Mouse (Mus musculus) heart, embryonic 13.5 days (tissue): Measurements from ENCODE around the gene Creb5. TPM values are rescaled to one million over a fixed set of nuclear protein-coding genes. Genes with fewer than 3 reads are reported as not detected.
A peak's percentile ranks its signal among the peaks of the same experiment; 100 is the strongest.

Experiments used
- ATAC-seq: fragments of 200-750 bp; cut with Nextera tagmentation; 2 replicates; pipeline ENCODE4 v1.8.0; 2017; ENCODE audit warnings: moderate TSS enrichment; ENCODE audit not compliant: insufficient number of reproducible peaks, low FRiP score, low TSS enrichment; ENCODE audit errors: extremely low read depth
- H3K27ac ChIP-seq: fragments of 300-500 bp; sonication (generic); replicated peaks from 2 replicates; pipeline ENCODE4 v1.5.1; 2015; ENCODE audit warnings: moderate library complexity, mild to moderate bottlenecking, inconsistent platforms
- H3K27me3 ChIP-seq: fragments of 300-500 bp; sonication (generic); replicated peaks from 2 replicates; pipeline ENCODE4 v1.6.1; 2015; ENCODE audit warnings: mild to moderate bottlenecking, inconsistent platforms
- H3K36me3 ChIP-seq: fragments of 300-500 bp; sonication (generic); 2 replicates; pipeline ENCODE4 v1.6.1; 2015; ENCODE audit warnings: mild to moderate bottlenecking, inconsistent platforms
- H3K4me1 ChIP-seq: fragments of 300-500 bp; sonication (generic); 2 replicates; pipeline ENCODE4 v1.6.1; 2015; ENCODE audit warnings: inconsistent platforms
- H3K4me2 ChIP-seq: fragments of 300-500 bp; sonication (generic); 2 replicates; pipeline ENCODE4 v1.6.1; 2015; ENCODE audit warnings: inconsistent platforms, mild to moderate bottlenecking, moderate library complexity
- H3K4me3 ChIP-seq: fragments of 300-500 bp; sonication (generic); 2 replicates; pipeline ENCODE4 v1.5.1; 2015; ENCODE audit warnings: moderate library complexity, mild to moderate bottlenecking, inconsistent platforms
- H3K9ac ChIP-seq: fragments of 300-500 bp; sonication (generic); 2 replicates; pipeline ENCODE4 v1.6.1; 2015; ENCODE audit warnings: inconsistent platforms, mild to moderate bottlenecking, moderate library complexity
- H3K9me3 ChIP-seq: fragments of 300-500 bp; sonication (generic); 2 replicates; pipeline ENCODE4 v1.6.1; 2016; ENCODE audit warnings: inconsistent platforms
- WGBS: fragments of 180-500 bp; shearing (Covaris S2); methylation state at CpG from one replicate; pipeline ENCODE4 v1.1.7; 2015; ENCODE audit warnings: mixed read lengths; 5-methylcytosine and 5-hydroxymethylcytosine counted together
- polyA plus RNA-seq: library from polyadenylated mRNA; unstranded; fragments of >200 nt; fragmentation: Nextera tagmentation; extraction: Ambion mirVana; gene quantifications from 2 replicates; pipeline ENCODE4 v1.2.1, GENCODE M21; 2015

The Creb5 gene
- polyA plus RNA-seq, 1 experiment from 2014 or later: 31.1 TPM

DNA sequence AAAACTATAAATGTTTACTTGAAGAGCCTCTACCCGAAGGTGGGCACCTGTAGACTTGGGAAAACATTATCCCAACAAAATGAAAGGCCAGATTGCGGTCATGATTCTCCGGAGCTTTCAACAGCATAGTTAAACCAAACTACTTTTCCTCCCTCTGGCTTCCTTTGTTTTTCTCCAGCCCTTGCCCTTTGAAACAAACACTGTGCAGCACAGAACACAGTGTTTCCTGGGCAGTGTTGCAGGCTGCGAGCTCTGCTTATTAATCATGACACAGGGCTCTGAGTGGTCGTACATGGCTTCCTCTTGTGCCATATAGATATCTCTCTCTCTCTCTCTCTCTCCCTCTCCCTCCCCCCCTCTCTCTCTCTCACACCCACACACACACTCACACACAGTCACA is 206.8 kb downstream of the Creb5 start:
- peaks cover 34% of the 10 kb centered on the region for H3K4me1 ChIP-seq
- 46% methylated on average over 5 of the region's 5 CpGs for WGBS
- H3K9ac ChIP-seq: no peak overlapping the region
- H3K4me3 ChIP-seq: no peak overlapping the region
- H3K27me3 ChIP-seq: no peaks in the 10 kb centered on the region
- H3K27ac ChIP-seq: 0 out of 2 replicates have a peak overlapping the region, but pooled peaks have one; percentile 15
- no peak overlapping the region for H3K4me2 ChIP-seq
- ATAC-seq: no peak
- H3K9me3 ChIP-seq: no peaks in the 10 kb centered on the region
- H3K36me3 ChIP-seq: no peaks in the 10 kb centered on the region

DNA sequence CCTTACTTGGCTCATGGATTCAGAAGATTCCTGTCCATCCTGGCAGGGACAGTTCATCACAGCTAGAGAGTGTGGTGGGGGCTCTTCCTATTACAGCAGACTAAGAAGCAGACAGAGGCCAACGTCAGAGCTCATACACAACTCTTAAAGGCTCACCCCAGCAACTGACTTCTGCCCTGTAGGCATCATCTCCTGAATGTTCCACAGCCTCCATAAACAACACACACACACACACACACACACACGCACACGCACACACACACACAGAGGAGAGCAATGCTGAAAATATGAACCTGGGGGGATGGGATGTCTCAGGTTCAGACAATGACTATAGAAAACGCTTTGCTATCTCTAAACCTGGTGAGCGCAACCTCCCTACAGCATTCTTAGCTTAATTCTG is 208.6 kb downstream of the Creb5 start:
- Histone ChIP-seq H3K4me3 (no peak overlapping the region), H3K4me2 (no peak overlapping the region), H3K27me3 (no peaks in the 10 kb centered on the region), H3K27ac (peak overlapping the region; percentile 53; the same call in 1 of the 2 replicates), H3K9me3 (no peaks in the 10 kb centered on the region), H3K4me1 (peaks cover 34% of the 10 kb centered on the region), H3K36me3 (no peaks in the 10 kb centered on the region), H3K9ac (no peak overlapping the region)
- no peak for ATAC-seq
- 78% methylated on average over 5 of the region's 5 CpGs for WGBS

DNA sequence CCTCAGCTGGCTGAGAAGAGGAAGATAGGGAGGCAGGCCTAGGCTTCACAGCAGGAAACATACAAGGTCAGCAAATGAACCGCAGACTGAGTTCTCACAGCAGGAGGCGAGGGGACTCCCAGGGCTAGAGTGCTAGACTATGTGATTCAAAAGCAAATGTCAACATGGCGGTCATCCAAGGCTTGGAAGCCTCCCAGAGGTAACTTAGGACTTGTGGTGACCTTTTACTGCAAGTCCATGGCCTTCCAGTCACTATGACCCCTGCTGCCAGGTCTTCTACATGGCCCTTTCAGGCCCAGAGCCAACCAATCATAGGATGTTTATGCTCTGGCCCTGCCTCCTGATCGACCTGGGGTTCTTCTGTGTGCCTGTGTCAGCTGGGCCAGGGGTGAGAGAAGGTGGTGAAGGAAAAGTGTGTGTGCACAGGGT is 209.3 kb downstream of the Creb5 start:
- 0 out of 2 replicates have a peak, but pooled peaks have one; percentile 31 for ATAC-seq
- peaks cover 34% of the 10 kb centered on the region for H3K4me1 ChIP-seq
- no peak overlapping the region for H3K4me3 ChIP-seq
- WGBS: 58% methylated on average over 4 of the region's 4 CpGs
- H3K4me2 ChIP-seq: no peak overlapping the region
- no peaks in the 10 kb centered on the region for H3K9me3 ChIP-seq
- no peaks in the 10 kb centered on the region for H3K27me3 ChIP-seq
- H3K9ac ChIP-seq: no peak overlapping the region
- H3K36me3 ChIP-seq: no peaks in the 10 kb centered on the region
- peak overlapping the region; percentile 53 for H3K27ac ChIP-seq

DNA sequence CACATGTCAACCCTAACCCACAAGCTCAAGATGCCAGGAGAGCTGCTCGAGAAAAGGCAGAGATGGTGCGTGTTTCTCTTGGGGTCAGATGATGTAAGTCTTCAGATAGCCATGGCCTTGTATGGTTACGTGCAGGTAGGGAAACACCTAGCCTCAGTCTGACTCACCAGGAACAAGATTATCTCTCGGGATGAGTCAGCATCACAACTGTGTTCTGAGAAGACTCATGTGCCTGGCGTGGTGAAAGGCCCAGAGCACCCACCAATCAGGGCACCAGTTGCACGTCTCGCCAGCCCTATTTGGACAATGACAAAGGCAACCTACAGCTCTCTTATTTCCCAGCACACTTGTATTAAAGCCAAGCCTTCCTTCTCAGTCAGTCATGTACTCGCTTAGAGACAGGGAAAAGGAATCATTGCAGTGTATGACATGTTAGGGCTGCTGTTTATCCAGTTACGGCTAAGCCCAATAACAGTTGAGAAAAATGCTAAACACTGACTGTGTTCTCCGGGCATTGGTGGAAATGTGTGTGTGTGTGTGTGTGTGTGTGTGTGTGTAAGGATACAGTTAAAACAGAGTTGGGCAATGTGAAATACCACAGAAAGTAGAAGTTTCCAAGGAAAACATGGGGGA is 210.9 kb downstream of the Creb5 start:
- H3K27me3 ChIP-seq: no peaks in the 10 kb centered on the region
- peaks cover 34% of the 10 kb centered on the region for H3K4me1 ChIP-seq
- no peak overlapping the region for H3K4me3 ChIP-seq
- H3K4me2 ChIP-seq: no peak overlapping the region
- H3K36me3 ChIP-seq: peaks cover 2% of the 10 kb centered on the region; the same call in 1 of the 2 replicates
- 0 out of 2 replicates have a peak overlapping the region, but pooled peaks have one; percentile 20 for H3K27ac ChIP-seq
- H3K9me3 ChIP-seq: 0 out of 2 replicates have a peak, but pooled peaks cover under 1% of the 10 kb centered on the region
- H3K9ac ChIP-seq: no peak overlapping the region
- WGBS: 78% methylated on average over 10 of the region's 10 CpGs
- no peak for ATAC-seq

DNA sequence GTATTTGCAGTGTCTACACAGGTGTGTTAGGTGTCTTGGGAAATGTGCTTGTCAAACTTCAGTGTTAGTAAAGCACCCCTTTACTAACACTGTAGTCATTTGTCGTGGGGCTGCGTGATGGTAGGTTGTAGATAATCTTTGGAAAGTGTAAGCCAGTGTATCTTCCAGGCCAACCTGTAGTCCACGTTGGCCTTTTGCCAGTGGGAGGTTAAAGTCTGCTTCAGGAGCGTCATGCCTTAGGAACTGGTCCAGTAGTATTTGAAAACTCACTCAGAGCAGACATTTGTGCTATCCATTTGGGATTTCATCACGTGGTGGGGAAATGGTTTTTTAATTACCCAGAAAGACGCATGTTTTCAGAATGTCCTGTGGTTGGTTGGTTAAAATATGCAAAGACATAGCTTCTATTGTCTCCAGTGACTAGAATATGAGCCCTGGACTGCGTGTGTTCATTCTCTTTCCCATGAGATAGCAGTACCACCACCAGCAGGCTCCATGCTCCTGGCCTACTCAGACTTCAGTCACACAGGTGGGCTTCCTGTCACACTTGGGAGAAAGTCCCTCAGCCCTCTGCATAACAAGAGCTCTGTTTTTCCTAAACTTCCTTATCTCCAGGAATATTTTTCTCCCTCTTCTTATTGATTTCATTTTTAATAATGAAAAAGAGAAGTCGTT is 212.7 kb downstream of the Creb5 start:
- peaks cover 7% of the 10 kb centered on the region; the same call in 1 of the 2 replicates for H3K36me3 ChIP-seq
- H3K9me3 ChIP-seq: peaks cover 6% of the 10 kb centered on the region; the same call in 1 of the 2 replicates
- no peak overlapping the region for H3K9ac ChIP-seq
- peaks cover 21% of the 10 kb centered on the region for H3K4me1 ChIP-seq
- no peak for ATAC-seq
- H3K4me2 ChIP-seq: no peak overlapping the region
- H3K27ac ChIP-seq: no peak overlapping the region
- 71% methylated on average over 8 of the region's 8 CpGs for WGBS
- no peaks in the 10 kb centered on the region for H3K27me3 ChIP-seq
- no peak overlapping the region for H3K4me3 ChIP-seq

DNA sequence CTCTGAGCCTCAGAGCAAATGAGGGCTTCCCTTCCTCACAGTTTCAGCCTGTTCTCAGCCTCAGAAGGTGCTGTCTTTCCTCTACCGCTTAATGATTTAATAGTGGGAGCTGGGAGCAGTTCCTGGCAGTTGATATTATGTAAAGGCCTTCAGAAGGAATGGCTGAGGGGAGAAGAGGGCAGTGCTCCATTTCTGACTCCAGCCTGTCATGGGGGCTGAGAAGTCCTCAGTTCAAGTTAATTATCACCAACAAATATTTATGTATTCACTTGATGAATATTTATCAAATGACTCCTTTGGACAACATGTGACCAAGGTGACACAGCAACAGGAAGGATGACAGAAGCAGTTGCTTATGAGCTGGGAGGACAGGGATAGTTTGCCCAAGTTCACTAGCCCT is 214.2 kb downstream of the Creb5 start:
- Histone ChIP-seq H3K27me3 (no peaks in the 10 kb centered on the region), H3K36me3 (peaks cover 7% of the 10 kb centered on the region; the same call in 1 of the 2 replicates), H3K4me3 (no peak overlapping the region), H3K4me2 (no peak overlapping the region), H3K9ac (no peak overlapping the region), H3K27ac (no peak overlapping the region), H3K9me3 (peaks cover 6% of the 10 kb centered on the region; the same call in 1 of the 2 replicates), H3K4me1 (peaks cover 17% of the 10 kb centered on the region)
- 80% methylated on average over 1 of the region's 1 CpGs for WGBS
- ATAC-seq: no peak

DNA sequence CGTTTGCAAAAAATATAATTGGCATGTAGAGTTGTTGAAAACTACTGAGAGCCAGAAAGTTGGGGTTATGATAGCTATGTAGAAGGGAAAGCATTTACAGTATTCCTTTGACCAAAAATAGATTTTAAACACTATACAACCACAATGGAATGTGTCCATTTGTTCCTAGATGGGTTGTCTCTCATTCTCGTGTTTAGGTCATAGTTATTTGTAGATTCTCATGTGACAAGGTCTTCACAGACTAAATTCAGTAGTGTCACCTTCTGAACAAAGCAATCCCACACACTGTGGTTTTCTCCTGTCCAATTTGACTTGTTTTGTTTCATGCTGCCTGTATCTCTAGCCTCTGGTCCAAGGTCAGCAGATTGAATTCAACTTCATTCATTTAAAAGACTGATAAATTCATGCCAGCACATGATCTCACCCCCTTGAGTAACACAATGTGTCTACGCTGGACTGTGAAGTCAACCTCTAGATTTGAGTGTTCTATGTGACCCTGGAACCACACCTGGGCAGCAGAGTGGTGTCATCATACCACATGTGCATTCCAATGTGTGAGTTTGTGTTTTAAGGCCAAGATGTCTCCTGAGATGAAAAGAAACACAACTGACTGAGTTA is 220.0 kb downstream of the Creb5 start:
- peak overlapping the region; percentile 84 for H3K27ac ChIP-seq

DNA sequence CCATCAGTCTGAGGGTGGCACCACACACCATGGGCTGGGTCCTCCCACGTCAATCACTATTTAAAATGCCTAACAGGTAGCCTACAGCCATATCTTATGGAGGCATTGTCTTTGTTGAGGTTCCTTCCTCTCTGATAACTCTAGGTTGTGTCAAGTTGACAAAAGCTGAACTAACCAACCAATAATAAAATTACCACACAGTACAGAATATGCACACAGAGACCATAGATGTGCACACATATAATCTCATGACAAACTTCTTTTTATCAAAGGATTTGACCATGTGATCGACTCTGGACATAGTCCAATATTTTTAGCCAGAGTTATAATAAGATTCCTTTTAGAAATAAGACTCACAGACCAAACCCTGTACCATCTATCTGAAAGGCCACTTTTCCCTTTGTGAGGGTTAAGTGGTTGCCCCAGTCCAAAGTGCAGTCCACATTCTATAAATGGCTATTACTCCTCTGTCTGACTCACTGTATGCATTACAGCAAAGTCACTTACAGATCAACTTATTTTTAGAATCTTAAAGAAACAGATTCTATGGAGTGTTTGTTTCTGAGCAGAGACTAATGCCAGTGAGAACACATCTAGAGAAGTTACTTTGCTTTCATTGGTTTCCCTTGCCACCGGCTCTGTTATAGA is 221.9 kb downstream of the Creb5 start:
- WGBS: 60% methylated on average over 3 of the region's 3 CpGs
- peaks cover 41% of the 10 kb centered on the region for H3K4me1 ChIP-seq
- H3K4me3 ChIP-seq: no peak overlapping the region
- no peak overlapping the region for H3K4me2 ChIP-seq
- H3K9me3 ChIP-seq: no peaks in the 10 kb centered on the region
- peak overlapping the region; percentile 82 for H3K27ac ChIP-seq
- H3K27me3 ChIP-seq: no peaks in the 10 kb centered on the region
- no peak for ATAC-seq
- no peaks in the 10 kb centered on the region for H3K36me3 ChIP-seq
- H3K9ac ChIP-seq: no peak overlapping the region

More for the DNA sequence above, 220.0 kb downstream of the Creb5 start:
- Histone ChIP-seq H3K4me3 (no peak overlapping the region), H3K9ac (no peak overlapping the region), H3K4me2 (no peak overlapping the region), H3K36me3 (peaks cover 7% of the 10 kb centered on the region; the same call in 1 of the 2 replicates), H3K9me3 (peaks cover 6% of the 10 kb centered on the region; the same call in 1 of the 2 replicates), H3K27me3 (no peaks in the 10 kb centered on the region), H3K4me1 (peaks cover 41% of the 10 kb centered on the region)
- ATAC-seq: no peak
- WGBS: 44% methylated on average over 3 of the region's 3 CpGs

DNA sequence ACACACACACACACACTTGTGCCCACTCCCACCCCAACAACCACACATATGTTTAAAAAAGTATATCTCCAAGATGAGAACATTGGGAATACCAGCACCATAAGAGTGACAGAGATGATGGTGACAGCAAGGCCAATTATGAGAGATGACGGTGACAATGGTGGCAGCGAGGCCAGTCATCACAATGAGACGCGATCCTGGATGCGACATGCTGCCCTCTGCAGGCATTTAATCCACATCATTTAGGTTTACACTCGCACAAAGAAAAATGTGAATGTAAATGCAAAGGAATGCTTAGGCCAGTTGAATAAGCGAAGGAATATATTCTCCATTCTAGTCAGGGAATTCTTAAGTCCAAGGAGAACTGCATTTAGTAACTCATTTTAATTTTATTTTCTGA is 222.9 kb downstream of the Creb5 start:
- Histone ChIP-seq H3K4me2 (no peak overlapping the region), H3K9ac (no peak overlapping the region), H3K4me3 (no peak overlapping the region), H3K27ac (peak overlapping the region; percentile 82; the same call in 1 of the 2 replicates), H3K36me3 (no peaks in the 10 kb centered on the region), H3K27me3 (no peaks in the 10 kb centered on the region), H3K9me3 (no peaks in the 10 kb centered on the region), H3K4me1 (peaks cover 41% of the 10 kb centered on the region)
- 63% methylated on average over 7 of the region's 7 CpGs for WGBS
- ATAC-seq: no peak

DNA sequence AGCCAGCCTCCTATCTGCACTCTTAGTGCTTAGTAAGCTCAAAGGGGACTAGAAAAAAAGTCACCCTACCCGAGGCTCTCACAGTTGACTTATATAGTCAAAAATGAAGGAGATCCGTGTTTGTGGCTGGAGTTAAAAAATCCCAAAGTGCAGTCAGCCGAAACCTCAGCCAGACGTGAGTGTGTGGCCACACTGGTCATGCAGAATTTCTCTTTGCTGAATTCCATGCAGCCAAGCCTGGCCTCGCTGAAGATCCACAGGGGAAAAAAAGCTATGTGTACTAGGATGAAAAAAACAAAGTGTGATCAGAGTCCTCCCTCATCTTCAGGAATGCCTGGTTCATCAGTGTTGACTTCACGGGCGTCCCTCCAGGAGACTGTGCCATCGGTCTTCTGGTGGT is 225.2 kb downstream of the Creb5 start:
- Histone ChIP-seq H3K27me3 (no peaks in the 10 kb centered on the region), H3K9ac (no peak overlapping the region), H3K9me3 (no peaks in the 10 kb centered on the region), H3K4me1 (peaks cover 46% of the 10 kb centered on the region), H3K27ac (no peak overlapping the region), H3K36me3 (no peaks in the 10 kb centered on the region), H3K4me3 (no peak overlapping the region), H3K4me2 (no peak overlapping the region)
- no peak for ATAC-seq
- 77% methylated on average over 8 of the region's 8 CpGs for WGBS

DNA sequence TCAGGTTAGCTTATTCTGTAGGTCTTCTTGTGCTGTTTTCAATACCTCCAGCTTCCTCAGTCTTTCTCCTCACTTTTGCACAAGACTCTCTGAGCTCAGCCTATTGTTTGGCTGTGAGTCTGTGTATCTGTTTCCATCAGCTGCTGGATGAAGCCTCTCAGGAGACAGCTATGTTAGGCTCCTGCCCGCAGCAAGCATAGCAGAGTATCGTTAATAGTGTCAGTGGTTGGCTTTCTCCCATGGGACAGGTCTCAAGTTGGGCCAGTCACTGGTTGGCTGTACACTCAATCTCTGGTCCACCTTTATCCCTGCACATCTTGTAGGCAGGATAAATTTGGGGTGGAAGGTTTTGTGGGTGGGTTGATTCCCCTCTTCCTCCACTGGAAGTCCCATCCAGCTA is 226.3 kb downstream of the Creb5 start:
- ATAC-seq: no peak
- Histone ChIP-seq H3K4me3 (no peak overlapping the region), H3K27ac (no peak overlapping the region), H3K9ac (no peak overlapping the region), H3K4me2 (no peak overlapping the region), H3K4me1 (peaks cover 41% of the 10 kb centered on the region), H3K27me3 (no peaks in the 10 kb centered on the region), H3K9me3 (no peaks in the 10 kb centered on the region), H3K36me3 (no peaks in the 10 kb centered on the region)
- WGBS: 61% methylated on average over 2 of the region's 2 CpGs
